ENCODE assay signal across 9 mouse cellular contexts in the genomic region with DNA sequence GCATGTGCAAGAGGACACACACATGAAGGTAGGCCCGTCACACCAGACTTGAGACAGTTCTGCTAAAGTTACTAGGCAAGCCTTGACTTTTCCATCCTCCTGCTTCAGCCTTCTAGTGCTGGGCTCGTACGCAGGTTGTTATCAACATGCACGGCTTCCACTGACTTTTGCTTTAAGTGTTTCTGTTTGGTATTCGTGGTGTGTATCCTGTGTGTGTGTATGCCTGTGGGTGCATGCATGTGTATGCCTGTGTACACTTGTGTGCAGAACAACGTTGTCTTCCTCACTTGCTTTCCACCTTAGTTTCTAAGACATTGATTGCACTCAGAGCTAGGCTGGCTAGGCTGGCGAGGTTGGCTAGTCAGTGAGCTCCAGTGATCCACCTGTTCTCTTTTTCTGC. TPM values are rescaled to one million over a fixed set of nuclear protein-coding genes. Genes with fewer than 3 reads are reported as not detected.
A peak's percentile ranks its signal among the peaks of the same experiment; 100 is the strongest.
DNase-seq lines count a peak whose midpoint lies in the region; ATAC-seq and TF ChIP-seq lines count a peak whose summit lies in the region.
"Had no signal": no experiment of that assay in that cellular context is flagged by ENCODE, and none has a peak within 500 bp of the region (broad histone marks: within the 10 kb centered on the region; RNA-seq: fewer than 3 reads in every experiment).

No protein-coding gene starts in this region.

- peaks cover 70% of the 10 kb centered on the region for H3K36me3 ChIP-seq in erythroblast, embryonic 14.5 days (ENCODE audit: control insufficient read depth)
- no peaks in the 10 kb centered on the region for H3K36me3 ChIP-seq in lung, embryonic 14.5 days (ENCODE audit: insufficient read depth)
- H3K36me3 ChIP-seq in intestine, embryonic 16.5 days (ENCODE audit: control insufficient read depth, insufficient read depth, low read length) = no peaks in the 10 kb centered on the region
- no peaks in the 10 kb centered on the region for H3K36me3 ChIP-seq in neural tube, embryonic 12.5 days

- ATAC-seq in erythroblast, adult 5-6 weeks (replicated peaks; ENCODE audit: low FRiP score, poor library complexity, severe bottlenecking) = no peak
- ATAC-seq in lung, embryonic 14.5 days (ENCODE audit: insufficient read depth) = no peak
- no peak for ATAC-seq in intestine, embryonic 16.5 days
- no peak for ATAC-seq in neural tube, embryonic 12.5 days (ENCODE audit: low FRiP score, low read depth)

- WGBS in lung, embryonic 14.5 days = 84% methylated on average over 7 of the region's 7 CpGs
- 71% methylated on average over 7 of the region's 7 CpGs for WGBS in intestine, embryonic 16.5 days
- 88% methylated on average over 7 of the region's 7 CpGs for WGBS in neural tube, embryonic 12.5 days

- H3K27ac ChIP-seq in lung, embryonic 14.5 days (ENCODE audit: low read depth) = no peak overlapping the region
- H3K27ac ChIP-seq in intestine, embryonic 16.5 days (ENCODE audit: low read length) = no peak overlapping the region
- H3K27ac ChIP-seq in neural tube, embryonic 12.5 days = no peak overlapping the region

- H3K9ac ChIP-seq in lung, embryonic 14.5 days = no peak overlapping the region
- peak overlapping the region; percentile 42 for H3K9ac ChIP-seq in intestine, embryonic 16.5 days (ENCODE audit: low read depth, low read length)
- no peak overlapping the region for H3K9ac ChIP-seq in neural tube, embryonic 12.5 days

- H3K4me1 ChIP-seq in erythroblast, embryonic 14.5 days (ENCODE audit: control insufficient read depth) = peaks cover 78% of the 10 kb centered on the region
- peaks cover 15% of the 10 kb centered on the region; the same call in 1 of the 2 replicates for H3K4me1 ChIP-seq in lung, embryonic 14.5 days (ENCODE audit: insufficient read depth)
- H3K4me1 ChIP-seq in intestine, embryonic 16.5 days (ENCODE audit: control insufficient read depth, insufficient read depth, low read length) = peaks cover 40% of the 10 kb centered on the region
- peaks cover 6% of the 10 kb centered on the region for H3K4me1 ChIP-seq in neural tube, embryonic 12.5 days

- TF ChIP-seq CTCF in lung, embryonic 14.5 days (IDR thresholded peaks at IDR 0.05; ENCODE audit: low read depth) = no peak

- peak overlapping the region; percentile 89 for H3K4me2 ChIP-seq in lung, embryonic 14.5 days
- peak overlapping the region; percentile 57 for H3K4me2 ChIP-seq in intestine, embryonic 16.5 days (ENCODE audit: low read depth, low read length)
- peak overlapping the region; percentile 86 for H3K4me2 ChIP-seq in neural tube, embryonic 12.5 days (replicated peaks)

- H3K27me3 ChIP-seq in erythroblast, embryonic 14.5 days (ENCODE audit: control insufficient read depth) = no peaks in the 10 kb centered on the region
- no peaks in the 10 kb centered on the region for H3K27me3 ChIP-seq in lung, embryonic 14.5 days (ENCODE audit: insufficient read depth, low read length)
- H3K27me3 ChIP-seq in intestine, embryonic 16.5 days (replicated peaks; ENCODE audit: control insufficient read depth, insufficient read depth, low read length) = no peaks in the 10 kb centered on the region
- no peaks in the 10 kb centered on the region for H3K27me3 ChIP-seq in neural tube, embryonic 12.5 days (replicated peaks)

- no peaks in the 10 kb centered on the region for H3K9me3 ChIP-seq in erythroblast, embryonic 14.5 days (ENCODE audit: control insufficient read depth, low read length)
- no peaks in the 10 kb centered on the region for H3K9me3 ChIP-seq in lung, embryonic 14.5 days (ENCODE audit: low read depth, low read length)
- H3K9me3 ChIP-seq in intestine, embryonic 16.5 days (ENCODE audit: control insufficient read depth, low read length) = no peaks in the 10 kb centered on the region
- H3K9me3 ChIP-seq in neural tube, embryonic 12.5 days = no peaks in the 10 kb centered on the region

- no peak for DNase-seq in lung, embryonic 14.5 days
- DNase-seq in lung, postnatal 10 days = no peak
- DNase-seq in urinary bladder, postnatal 25 days (ENCODE audit: low spot score) = no peak
- no peak for DNase-seq in urinary bladder, postnatal 10 days (ENCODE audit: low spot score)
- DNase-seq: thymus, postnatal 4 days had no signal

- peak overlapping the region; percentile 79 for H3K4me3 ChIP-seq in erythroblast, embryonic 14.5 days (replicated peaks)
- H3K4me3 ChIP-seq in lung, embryonic 14.5 days (ENCODE audit: low read depth, low read length) = peak overlapping the region; percentile 81
- H3K4me3 ChIP-seq in intestine, embryonic 16.5 days (ENCODE audit: low read length) = peak overlapping the region; percentile 38
- H3K4me3 ChIP-seq in neural tube, embryonic 12.5 days = no peak overlapping the region

RNA-seq across cellular contexts. Expression of gene Bmp2k, which starts 2.1 kb away (rescaled TPM):
- polyA plus RNA-seq in erythroblast, embryonic 14.5 days (2012) = 2.1 and 2.5 TPM in 2 replicates
- total RNA-seq in erythroblast, adult 5-6 weeks (2015; ENCODE audit: low replicate concordance) = 268 and 286 TPM in 2 replicates
- 270 and 271 TPM in 2 replicates for total RNA-seq in erythroblast, adult 5-6 weeks (2017; ENCODE audit: low replicate concordance)
- 11.0 and 12.1 TPM in 2 replicates for polyA plus RNA-seq in lung, embryonic 14.5 days (2014; fragmentation: Nextera tagmentation; extraction: Ambion mirVana)
- polyA plus RNA-seq in intestine, embryonic 16.5 days (2015; fragmentation: Nextera tagmentation; extraction: Ambion mirVana) = 12.5 and 17.2 TPM in 2 replicates
- 10.8 and 11.2 TPM in 2 replicates for polyA plus RNA-seq in neural tube, embryonic 12.5 days (2016; fragmentation: Nextera tagmentation; extraction: Ambion mirVana)
